Mouse (Mus musculus): Measurements from ENCODE around the gene Pdlim3.

Pdlim3 gene

GRCm38 (mm10) chr8:45905591-45906250 is 20.5 kb downstream of the Pdlim3 start:
- no peak for DNase-seq

- DNase-seq: no peak
Observed at GRCm38 (mm10) chr8:45906251-45906619, 21.0 kb downstream of the Pdlim3 start.

- no peak for DNase-seq
Observed at GRCm38 (mm10) chr8:45913707-45914106, 28.4 kb downstream of the Pdlim3 start.

- DNase-seq: no peak
Observed at GRCm38 (mm10) chr8:45916496-45916895, 31.2 kb downstream of the Pdlim3 start.

- DNase-seq: no peak
Observed at GRCm38 (mm10) chr8:45917040-45917679, 31.9 kb downstream of the Pdlim3 start.

- no peak for DNase-seq
Observed at GRCm38 (mm10) chr8:45918891-45919290, 33.6 kb downstream of the Pdlim3 start.

- no peak for DNase-seq
Observed at GRCm38 (mm10) chr8:45920392-45920791, 35.1 kb downstream of the Pdlim3 start.

- DNase-seq: no peak
Observed at GRCm38 (mm10) chr8:45922116-45922515, 36.9 kb downstream of the Pdlim3 start.

- DNase-seq: peak; percentile 94
Observed at GRCm38 (mm10) chr8:45934582-45935014, 49.3 kb downstream of the Pdlim3 start, which contains the start of gene Ccdc110. Ccdc110 (plus strand) TSS chr8:45934619.

GRCm38 (mm10) chr8:45936986-45937385 is 51.7 kb downstream of the Pdlim3 start:
- DNase-seq: no peak

GRCm38 (mm10) chr8:45946283-45946682 is 61.0 kb downstream of the Pdlim3 start:
- no peak for DNase-seq

- no peak for DNase-seq
Observed at GRCm38 (mm10) chr8:45950622-45951021, 65.4 kb downstream of the Pdlim3 start.

All from retina, postnatal 1 day (tissue).